Mouse (Mus musculus) embryonic facial prominence, embryonic 12.5 days (tissue): Measurements from ENCODE around the gene Scgb2b12. TPM values are rescaled to one million over a fixed set of nuclear protein-coding genes. Genes with fewer than 3 reads are reported as not detected.
"Not testable (repeated sequence)": the region's sequence is repeated elsewhere in the genome, so short reads cannot be mapped to it uniquely, and the experiment has no call there.

Source experiments
- ATAC-seq: fragments of 200-750 bp; cut with Nextera tagmentation; 2 replicates; pipeline ENCODE4 v1.8.0; 2017; ENCODE audit not compliant: insufficient number of reproducible peaks, insufficient read depth, low FRiP score, low TSS enrichment
- H3K27ac ChIP-seq: fragments of 300-500 bp; sonication (generic); 2 replicates; pipeline ENCODE4 v1.5.1; 2016; ENCODE audit warnings: mild to moderate bottlenecking
- H3K27me3 ChIP-seq: fragments of 300-500 bp; sonication (generic); 2 replicates; pipeline ENCODE4 v1.6.1; 2016; ENCODE audit warnings: mild to moderate bottlenecking, moderate library complexity
- H3K36me3 ChIP-seq: fragments of 300-500 bp; sonication (generic); 2 replicates; pipeline ENCODE4 v1.6.1; 2016; ENCODE audit warnings: mild to moderate bottlenecking
- H3K4me1 ChIP-seq: fragments of 300-500 bp; sonication (generic); 2 replicates; pipeline ENCODE4 v1.6.1; 2016
- H3K4me2 ChIP-seq: fragments of 300-500 bp; sonication (generic); replicated peaks from 2 replicates; pipeline ENCODE4 v1.6.1; 2016; ENCODE audit warnings: mild to moderate bottlenecking, moderate library complexity
- H3K4me3 ChIP-seq: fragments of 300-500 bp; sonication (generic); 2 replicates; pipeline ENCODE4 v1.5.1; 2016; ENCODE audit warnings: mild to moderate bottlenecking
- H3K9ac ChIP-seq: fragments of 300-500 bp; sonication (generic); 2 replicates; pipeline ENCODE4 v1.6.1; 2016; ENCODE audit warnings: mild to moderate bottlenecking, moderate library complexity
- H3K9me3 ChIP-seq: fragments of 300-500 bp; sonication (generic); 2 replicates; pipeline ENCODE4 v1.6.1; 2016; ENCODE audit warnings: mild to moderate bottlenecking, moderate library complexity
- WGBS: fragments of 180-500 bp; shearing (Covaris S2); methylation state at CpG from one replicate; pipeline ENCODE4 v1.1.7; 2016; 5-methylcytosine and 5-hydroxymethylcytosine counted together
- polyA plus RNA-seq: library from polyadenylated mRNA; unstranded; fragments of >200 nt; fragmentation: Nextera tagmentation; extraction: Ambion mirVana; gene quantifications from 2 replicates; pipeline ENCODE4 v1.2.1, GENCODE M21; 2016

Gene Scgb2b12
- polyA plus RNA-seq = not detected in 2 replicates

DNA sequence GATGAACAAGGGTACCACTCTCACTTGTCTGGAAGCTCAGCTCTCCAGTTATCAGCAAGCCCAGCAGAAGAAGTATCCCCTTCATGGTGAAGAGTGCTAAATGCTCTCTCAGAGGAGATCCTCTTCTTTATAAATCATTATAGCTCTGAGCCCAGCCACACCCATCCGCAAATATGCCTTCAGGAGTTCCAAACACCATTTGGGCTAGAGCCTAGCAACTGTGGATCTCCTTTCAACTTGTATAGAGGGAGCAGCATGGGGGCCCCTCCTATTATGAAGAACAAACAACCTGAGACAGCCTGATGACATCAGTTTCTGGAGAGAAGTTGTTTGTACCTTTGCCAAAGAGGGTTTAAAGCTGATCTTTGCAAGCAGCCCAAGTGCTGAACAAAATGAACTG, at the start of gene Scgb2b12:
Scgb2b12 (minus strand) TSS at position 101 of the 400 bp plus-strand sequence.
- 81% methylated on average over 1 of the region's 1 CpGs for WGBS

DNA sequence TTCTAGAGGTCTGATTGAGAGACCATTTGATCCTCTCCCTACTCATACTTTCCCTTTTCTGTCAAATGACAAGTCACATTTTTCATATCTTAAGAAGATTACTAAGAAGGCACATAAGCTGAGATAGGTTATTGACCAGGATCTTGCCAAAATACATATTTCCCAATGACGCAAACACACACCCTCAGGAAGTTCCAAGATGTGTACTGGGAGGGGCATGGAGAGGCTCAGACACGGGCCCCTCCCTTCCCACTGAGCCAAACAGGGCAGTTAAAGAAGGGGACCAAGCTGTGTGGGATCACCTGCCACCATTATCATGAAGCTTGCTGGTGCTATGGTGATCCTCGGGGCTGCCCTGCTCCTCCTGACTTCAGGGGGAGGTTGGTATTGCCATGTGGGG, 6.8 kb upstream of the Scgb2b12 start, which contains the start of gene Scgb1b12:
Scgb1b12 (plus strand) TSS at position 301 of the 400 bp plus-strand sequence.
- WGBS = 77% methylated on average over 2 of the region's 3 CpGs
- H3K4me2 ChIP-seq, H3K36me3 ChIP-seq, H3K9me3 ChIP-seq, H3K9ac ChIP-seq, H3K4me1 ChIP-seq, H3K4me3 ChIP-seq, H3K27me3 ChIP-seq, ATAC-seq, H3K27ac ChIP-seq: not testable (repeated sequence)

More for the DNA sequence above, at the start of gene Scgb2b12:
- H3K36me3 ChIP-seq, H3K4me3 ChIP-seq, H3K4me2 ChIP-seq, H3K9me3 ChIP-seq, H3K27me3 ChIP-seq, H3K27ac ChIP-seq, ATAC-seq, H3K9ac ChIP-seq, H3K4me1 ChIP-seq: not testable (repeated sequence)

Other genes starting within 250 kb of the Scgb2b12 start
- gene Scgb1b10, start 226.4 kb downstream of the Scgb2b12 start, polyA plus RNA-seq = not detected in 2 replicates
- gene Scgb2b11, start 116.1 kb downstream of the Scgb2b12 start, polyA plus RNA-seq = not detected in 2 replicates
- gene Scgb1b11, start 104.4 kb downstream of the Scgb2b12 start, polyA plus RNA-seq = not detected in 2 replicates
- gene Scgb1b12, start 6.9 kb upstream of the Scgb2b12 start, polyA plus RNA-seq = not detected in 2 replicates
- gene Scgb1b29, start 114.3 kb upstream of the Scgb2b12 start, polyA plus RNA-seq = not detected in 2 replicates